ENCODE assay signal across 32 mouse cellular contexts in the genomic region with DNA sequence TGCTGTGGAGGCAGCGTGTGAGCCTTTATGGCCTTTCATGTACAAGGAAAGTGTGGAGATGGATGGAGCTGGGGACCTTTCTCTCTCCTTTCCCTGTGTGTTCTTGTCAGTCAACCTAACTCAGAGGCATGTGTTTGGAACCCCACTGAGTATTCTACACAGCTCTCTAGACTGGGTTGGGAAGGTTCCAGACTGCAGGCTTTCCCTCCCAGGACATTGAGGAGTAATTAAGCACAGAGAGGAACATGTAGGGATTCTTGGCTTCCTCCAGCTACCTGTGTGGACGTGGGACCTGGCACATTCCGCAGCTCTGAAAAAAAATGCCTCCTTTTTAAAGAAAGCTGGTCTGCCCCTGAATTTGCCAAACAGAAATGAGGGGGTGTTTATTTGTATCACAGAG.
DNase-seq lines count a peak whose midpoint lies in the region; TF ChIP-seq lines count a peak whose summit lies in the region.
"Had no signal": no experiment of that assay in that cellular context is flagged by ENCODE, and none has a peak within 500 bp of the region (broad histone marks: within the 10 kb centered on the region; RNA-seq: fewer than 3 reads in every experiment).

No protein-coding gene starts in this region.

- H3K36me3 ChIP-seq in testis, adult 2 months (ENCODE audit: control insufficient read depth, insufficient read depth, low read length): no peaks in the 10 kb centered on the region
- H3K36me3 ChIP-seq: embryonic facial prominence, embryonic 13.5 days; forebrain, embryonic 10.5 days; heart, embryonic 10.5 days; kidney, embryonic 15.5 days; limb, embryonic 10.5 days; limb, embryonic 15.5 days; liver, embryonic 13.5 days; midbrain, embryonic 12.5 days; neural tube, embryonic 12.5 days had no signal

- no peak for TF ChIP-seq CTCF in testis, adult 2 months (IDR thresholded peaks at IDR 0.05; ENCODE audit: control insufficient read depth, insufficient read depth, insufficient replicate concordance, low read depth, low read length)
- no peak for TF ChIP-seq CTCF in cerebellum, adult 2 months (IDR thresholded peaks at IDR 0.05; ENCODE audit: borderline replicate concordance, insufficient read depth, low read depth, low read length)

- no peak for TF ChIP-seq POLR2A in testis, adult 2 months (IDR thresholded peaks at IDR 0.05; ENCODE audit: control insufficient read depth, low read depth, low read length)
- TF ChIP-seq POLR2A in cerebellum, adult 2 months (IDR thresholded peaks at IDR 0.05; ENCODE audit: borderline replicate concordance, insufficient read depth, low read length): no peak

- H3K4me1 ChIP-seq in testis, adult 2 months (ENCODE audit: control insufficient read depth, insufficient read depth, low read length): peaks cover 4% of the 10 kb centered on the region
- peaks cover 39% of the 10 kb centered on the region for H3K4me1 ChIP-seq in cerebellum, adult 2 months (ENCODE audit: control insufficient read depth, insufficient read depth, low read length)
- H3K4me1 ChIP-seq: embryonic facial prominence, embryonic 13.5 days; kidney, embryonic 15.5 days; limb, embryonic 15.5 days; liver, embryonic 13.5 days had no signal

- H3K27me3 ChIP-seq in testis, adult 2 months (ENCODE audit: control insufficient read depth, insufficient read depth, low read length): no peaks in the 10 kb centered on the region
- H3K27me3 ChIP-seq in cerebellum, adult 2 months (ENCODE audit: control insufficient read depth, insufficient read depth, low read length): no peaks in the 10 kb centered on the region
- H3K27me3 ChIP-seq: embryonic facial prominence, embryonic 13.5 days; kidney, embryonic 15.5 days; limb, embryonic 15.5 days; liver, embryonic 13.5 days; megakaryocyte, embryonic 14.5 days; midbrain, embryonic 12.5 days; neural tube, embryonic 12.5 days had no signal

- H3K4me3 ChIP-seq in testis, adult 2 months (ENCODE audit: control insufficient read depth, low read depth, low read length): no peak overlapping the region
- no peak overlapping the region for H3K4me3 ChIP-seq in cerebellum, adult 2 months (replicated peaks; ENCODE audit: insufficient read depth, low read depth, low read length)
- H3K4me3 ChIP-seq: embryonic facial prominence, embryonic 13.5 days; forebrain, embryonic 10.5 days; heart, embryonic 10.5 days; kidney, embryonic 15.5 days; limb, embryonic 10.5 days; limb, embryonic 15.5 days; liver, embryonic 13.5 days; megakaryocyte, embryonic 14.5 days; midbrain, embryonic 12.5 days; myocyte; neural tube, embryonic 12.5 days had no signal

- WGBS in cerebellum, adult 2 months: 24% methylated on average over 3 of the region's 3 CpGs

- DNase-seq in testis, postnatal 10 days (ENCODE audit: low spot score): no peak
- peak; percentile 51 to 74 for DNase-seq in cerebellum, adult 2 months
- peak; percentile 49 to 65 for DNase-seq in cerebellum, postnatal 14 days
- DNase-seq in kidney, adult 8-10 months: no peak
- DNase-seq in heart, postnatal 14 days: no peak
- DNase-seq: adrenal gland, postnatal 25 days; B cell, adult 2 months; embryo, embryonic 11 days; forebrain, postnatal 0 days; gastrocnemius, postnatal 14 days; heart, postnatal 4 days; kidney, adult 11 months; kidney, postnatal 25 days; layer of hippocampus, postnatal 36 days; liver, embryonic 13.5 days; lung, adult 18-20 months; lung, postnatal 4 days; right cerebral cortex, postnatal 4 days; thymus, postnatal 4 days had no signal

- intact Hi-C loops in heart, postnatal 14 days (cut with DNase I): no loop called here

- 0 out of 2 replicates have a peak overlapping the region, but pooled peaks have one; percentile 16 for H3K27ac ChIP-seq in testis, adult 2 months (ENCODE audit: control insufficient read depth, insufficient read depth, low read depth, low read length)
- H3K27ac ChIP-seq in cerebellum, adult 2 months (ENCODE audit: insufficient read depth, low read length): no peak overlapping the region
- H3K27ac ChIP-seq: embryonic facial prominence, embryonic 13.5 days; forebrain, embryonic 10.5 days; heart, embryonic 10.5 days; hindbrain, embryonic 14.5 days; kidney, embryonic 15.5 days; limb, embryonic 10.5 days; limb, embryonic 15.5 days; liver, embryonic 13.5 days; midbrain, embryonic 12.5 days; neural tube, embryonic 12.5 days; stomach, postnatal 0 days had no signal

Comparison
In these comparisons a context has a peak if more than half of its experiments do, and no peak if none do; other contexts are left out.
1. DNase-seq: peak in cerebellum, adult 2 months (2 of 2) and cerebellum, postnatal 14 days (2 of 2); none in testis, postnatal 10 days (single experiment), kidney, adult 8-10 months (0 of 2) and heart, postnatal 14 days (0 of 2).